Mouse (Mus musculus) thymus, postnatal 4 days (tissue): ENCODE data around the gene Hsp90ab1.

Experiments
- DNase-seq: peaks from one replicate; pipeline ENCODE4 v3.0.0; 2021

Gene Hsp90ab1

DNA sequence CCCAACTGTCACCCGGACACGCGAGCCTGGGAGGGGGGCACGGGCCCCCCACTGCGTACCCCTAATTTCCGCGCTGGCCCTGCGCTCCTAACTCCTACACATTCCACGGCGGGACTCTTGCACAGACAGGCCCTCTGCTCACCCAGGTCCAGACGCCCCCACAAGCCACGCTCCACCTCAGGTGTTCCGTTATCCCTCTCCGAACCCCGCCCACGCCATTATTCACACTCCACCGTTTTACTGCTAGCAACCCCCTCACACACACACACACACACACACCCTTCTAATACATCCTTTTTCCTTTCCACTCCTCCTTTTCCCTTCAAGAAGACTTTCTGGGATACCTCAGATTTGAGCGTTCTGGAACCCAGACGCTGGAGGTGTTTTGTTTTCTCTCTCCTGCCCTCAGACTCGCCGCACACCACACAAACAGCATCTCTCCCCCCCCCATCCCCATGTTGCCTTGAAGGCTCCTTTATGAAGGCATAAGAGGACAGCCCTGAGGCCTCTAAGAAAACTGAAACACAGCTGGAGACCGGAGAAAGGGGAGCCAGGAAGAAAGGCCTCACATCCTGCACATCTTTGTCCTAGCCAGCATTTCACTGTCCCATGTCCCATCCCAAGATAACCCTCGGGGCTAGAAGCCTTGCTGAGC is 22.8 kb upstream of the Hsp90ab1 start:
- no peak for DNase-seq

DNA sequence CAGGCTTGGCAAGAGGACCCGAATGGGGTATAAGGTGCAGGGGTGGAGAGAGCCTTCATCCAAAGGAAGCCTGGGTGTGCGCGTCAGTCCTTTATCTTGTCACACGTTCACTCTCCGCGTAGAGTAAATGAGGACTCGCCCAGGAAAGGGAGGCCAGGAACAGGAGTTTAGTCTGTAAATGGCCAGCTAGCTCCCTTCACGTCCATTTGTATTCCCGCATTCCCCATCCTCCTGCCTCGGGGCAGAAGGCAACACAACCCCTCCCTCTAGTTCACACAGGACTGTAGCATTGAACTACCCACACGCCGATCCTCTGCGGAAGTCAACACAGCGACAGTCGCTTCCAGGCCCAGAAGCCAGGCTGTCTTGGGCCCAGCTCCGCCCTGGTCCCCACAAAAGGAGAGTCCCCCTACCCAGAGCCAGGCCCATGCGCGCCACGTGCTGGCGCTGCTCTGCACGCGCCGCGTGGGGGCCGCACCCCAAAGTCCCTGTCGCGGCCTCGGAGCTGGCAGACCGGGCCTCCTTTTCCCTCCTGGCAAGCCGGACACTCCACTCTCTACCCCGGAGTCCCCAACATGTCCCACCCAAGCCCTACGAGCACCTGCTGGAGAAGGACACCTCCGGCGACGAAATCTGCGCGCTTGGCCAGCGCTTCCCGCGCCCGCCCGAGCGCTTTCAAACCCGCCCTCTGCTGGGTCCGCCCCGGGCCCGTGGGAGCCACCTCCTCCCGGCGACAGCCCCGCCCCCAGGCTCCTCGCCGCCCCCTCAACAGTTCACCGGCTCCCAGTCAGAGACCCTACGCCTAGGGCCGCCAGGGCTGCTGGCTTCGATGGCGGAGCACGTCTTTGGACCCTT is 22.0 kb upstream of the Hsp90ab1 start:
- DNase-seq, result peak; percentile 93

DNA sequence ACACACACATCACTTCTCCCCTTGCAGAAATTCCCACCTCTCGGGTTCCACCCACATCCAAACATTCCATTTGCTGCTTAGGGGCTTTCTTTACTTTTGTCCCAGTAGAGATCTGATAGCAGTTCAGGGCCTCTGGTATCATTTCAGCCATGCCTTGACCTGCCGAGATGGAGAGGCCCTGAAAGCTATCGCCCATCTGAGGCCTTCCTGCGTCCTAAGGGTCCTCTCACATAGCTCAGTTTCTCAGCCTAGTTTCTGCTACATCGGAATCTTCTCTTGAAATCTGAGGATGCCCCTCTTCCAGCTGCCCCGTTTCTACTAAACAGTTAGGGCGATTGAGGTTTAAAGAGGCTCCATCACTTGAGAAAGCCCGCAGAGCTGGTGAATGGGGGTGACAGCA is 21.1 kb upstream of the Hsp90ab1 start:
- DNase-seq, result peak; percentile 10

DNA sequence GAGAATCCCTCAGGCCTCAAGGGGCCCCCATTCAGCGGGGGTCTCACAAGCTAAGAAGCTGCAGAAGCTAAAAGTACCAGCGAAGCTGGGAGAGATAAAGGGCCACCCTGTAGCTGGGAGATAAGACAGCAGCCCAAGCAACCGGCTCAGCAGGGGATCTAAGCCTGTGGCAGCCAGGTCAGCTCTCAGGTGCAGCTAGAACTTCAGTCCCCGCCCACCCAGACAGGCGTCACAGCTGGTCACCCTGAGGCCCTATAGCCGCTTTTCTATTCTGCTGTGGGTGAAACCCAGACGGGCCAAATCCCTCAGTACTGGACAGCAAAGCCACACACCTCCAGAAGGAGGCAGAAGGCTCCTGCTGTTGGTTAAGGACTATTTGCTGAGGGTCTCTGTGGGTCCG is 20.4 kb upstream of the Hsp90ab1 start:
- DNase-seq, result peak; percentile 41

DNA sequence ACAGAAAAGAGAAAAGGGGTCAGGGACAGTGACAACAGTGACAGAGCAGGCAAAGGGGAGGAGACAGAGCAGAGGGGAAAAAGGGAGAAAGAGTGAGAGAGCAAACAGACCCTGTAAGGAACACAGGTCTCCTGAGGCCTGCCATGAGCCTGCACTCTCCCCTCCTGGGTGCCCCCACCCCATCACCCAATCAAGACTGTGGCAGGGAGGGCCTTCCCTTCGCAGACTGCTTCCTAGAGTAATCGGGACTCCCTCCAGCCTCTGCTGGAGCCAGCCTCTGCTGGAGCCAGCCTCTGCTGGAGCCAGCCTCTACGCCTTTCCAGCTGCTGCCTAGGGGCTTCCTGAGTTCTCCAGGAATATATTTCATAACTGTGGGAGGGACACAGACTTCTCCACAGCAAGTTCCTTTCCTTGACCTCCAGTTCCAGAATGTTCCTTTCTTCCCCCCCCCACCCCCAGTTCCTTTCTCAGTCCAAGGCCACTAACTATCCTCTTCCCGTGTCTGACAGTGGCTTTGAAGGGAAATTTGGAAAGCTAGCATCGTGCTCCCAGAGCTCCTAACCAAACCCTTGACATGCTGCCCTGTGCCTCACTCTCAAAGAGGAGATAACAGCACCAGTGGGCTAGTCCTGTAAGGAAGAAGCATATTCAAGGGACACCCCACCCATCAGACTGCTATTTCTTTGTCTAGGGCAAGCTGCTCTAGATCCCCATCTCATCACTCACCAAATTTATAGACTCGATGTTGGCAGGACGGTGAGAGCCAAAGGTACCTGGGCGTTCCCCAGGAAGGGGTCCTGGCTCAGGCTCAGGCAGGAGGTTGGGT is 19.7 kb upstream of the Hsp90ab1 start:
- DNase-seq, result peak; percentile 40

DNA sequence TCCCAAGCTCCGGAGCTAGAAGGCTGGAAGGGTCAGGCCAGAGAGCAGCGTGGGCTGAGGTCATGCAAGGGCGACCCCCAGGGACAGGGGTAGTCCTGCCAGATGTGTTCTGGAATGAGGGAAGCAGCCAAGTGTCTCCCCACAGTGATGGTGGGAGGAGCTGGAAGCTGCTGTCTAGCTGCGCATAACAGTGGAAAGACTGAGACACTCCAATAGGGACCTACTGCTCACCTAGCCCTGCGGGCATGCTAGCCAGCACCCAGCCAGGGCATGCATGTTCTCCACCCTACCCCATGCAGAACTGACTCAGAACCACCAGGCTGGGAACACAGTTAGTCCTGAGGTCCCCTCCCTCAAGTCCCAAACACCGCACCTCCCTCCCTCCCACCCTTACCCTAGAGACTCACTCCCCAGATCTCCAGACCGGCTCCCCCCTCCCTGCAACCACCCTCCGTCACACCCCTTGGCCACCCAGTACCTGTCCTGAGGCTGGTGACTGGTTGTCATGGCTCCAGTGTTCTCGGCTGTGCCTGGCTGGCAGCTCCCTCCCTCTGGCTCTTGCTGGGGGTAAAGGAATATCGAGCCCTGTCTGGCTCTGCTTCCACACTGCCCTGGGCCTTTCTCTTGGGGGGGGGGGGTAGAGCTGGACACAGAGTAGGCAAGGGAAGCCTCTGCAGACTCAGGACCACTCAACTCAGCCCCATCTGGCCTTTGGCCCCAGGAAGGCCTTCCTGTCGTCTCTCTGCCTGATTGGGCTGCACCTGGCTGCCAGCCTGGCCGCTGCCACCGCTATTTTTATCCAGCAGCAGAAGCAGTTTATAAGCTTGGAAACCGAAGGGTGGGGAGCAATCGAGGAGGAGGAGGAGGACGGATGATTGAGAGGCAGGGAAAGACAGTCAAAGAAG is 18.9 kb upstream of the Hsp90ab1 start:
- peak; percentile 38 for DNase-seq

DNA sequence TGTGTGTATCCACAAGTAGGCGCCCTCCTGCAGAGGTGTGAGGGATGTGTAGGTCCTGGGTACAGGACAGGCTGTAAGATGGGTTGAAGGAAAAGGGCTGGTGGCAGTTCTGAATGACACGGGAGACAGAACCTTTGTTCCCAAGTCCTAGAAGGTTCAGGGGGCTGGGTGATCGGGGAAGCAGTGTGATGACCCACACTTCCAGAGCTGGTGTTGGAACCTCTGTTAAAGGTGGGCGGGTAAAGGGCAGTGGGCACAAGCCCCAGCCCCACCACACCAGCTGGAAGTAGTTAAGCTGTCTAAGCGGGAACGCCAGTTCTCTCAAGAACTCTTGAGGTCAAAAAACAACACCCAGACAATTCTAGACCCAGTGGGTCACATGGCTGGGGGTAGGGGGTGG is 17.3 kb upstream of the Hsp90ab1 start:
- DNase-seq, result peak; percentile 7

DNA sequence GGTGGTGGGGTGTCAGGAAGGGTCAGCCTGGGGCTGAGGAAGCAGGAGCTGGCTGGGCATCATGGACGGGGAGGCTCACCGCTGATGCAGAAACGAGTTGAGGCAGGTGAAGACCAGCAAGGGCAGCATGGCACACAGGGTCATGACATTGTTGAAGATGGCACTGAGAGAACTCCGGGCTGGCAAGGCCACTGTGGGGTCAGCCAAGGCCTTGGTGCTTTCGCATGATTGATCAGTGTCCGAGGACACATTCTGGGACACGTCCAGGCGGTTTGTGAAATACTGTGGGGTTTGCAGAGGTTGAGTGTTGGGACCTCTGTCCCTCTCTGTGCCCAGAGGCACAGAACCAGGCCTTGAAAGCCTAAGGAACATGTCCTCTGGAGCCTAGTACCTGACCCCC is 16.8 kb upstream of the Hsp90ab1 start:
- peak; percentile 5 for DNase-seq

DNA sequence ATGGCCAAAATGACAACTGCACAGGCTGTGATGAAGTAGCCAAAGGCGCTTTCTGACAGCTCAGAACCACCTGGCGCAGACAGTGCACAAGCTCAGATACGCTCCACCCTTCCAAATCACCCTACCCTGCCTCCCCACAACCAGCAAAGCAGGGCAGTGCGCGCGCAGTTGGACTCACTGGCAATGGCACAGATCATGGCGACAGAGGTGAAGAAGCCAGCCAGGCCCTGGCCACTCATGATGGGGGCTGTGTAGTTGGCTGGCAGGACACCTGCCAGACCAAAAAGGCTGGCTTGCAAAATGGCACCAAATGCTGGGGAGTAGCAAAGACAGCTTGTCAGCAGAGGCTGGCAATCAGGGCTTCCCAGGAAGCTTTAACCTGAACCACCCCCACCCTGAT is 16.2 kb upstream of the Hsp90ab1 start:
- no peak for DNase-seq

DNA sequence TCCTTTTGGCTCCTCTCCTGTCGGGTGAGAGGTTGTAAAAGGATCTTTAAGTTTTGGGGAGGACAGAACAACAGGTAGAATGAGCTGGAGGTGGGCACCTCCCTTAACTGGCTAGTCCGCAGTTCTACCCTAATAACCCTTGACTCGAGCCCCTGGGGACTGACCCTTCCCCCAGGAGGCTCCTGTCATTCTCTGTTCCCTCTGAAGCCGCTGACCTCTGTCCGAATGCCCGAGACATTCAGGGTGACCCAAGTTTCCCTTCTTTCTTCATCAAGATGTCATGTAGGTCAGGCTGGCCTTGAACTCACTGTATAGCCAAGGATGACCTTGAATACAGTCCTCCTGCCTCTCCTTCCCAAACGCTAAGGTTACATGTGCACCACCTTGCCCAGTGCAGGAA is 15.3 kb upstream of the Hsp90ab1 start:
- peak; percentile 2 for DNase-seq

DNA sequence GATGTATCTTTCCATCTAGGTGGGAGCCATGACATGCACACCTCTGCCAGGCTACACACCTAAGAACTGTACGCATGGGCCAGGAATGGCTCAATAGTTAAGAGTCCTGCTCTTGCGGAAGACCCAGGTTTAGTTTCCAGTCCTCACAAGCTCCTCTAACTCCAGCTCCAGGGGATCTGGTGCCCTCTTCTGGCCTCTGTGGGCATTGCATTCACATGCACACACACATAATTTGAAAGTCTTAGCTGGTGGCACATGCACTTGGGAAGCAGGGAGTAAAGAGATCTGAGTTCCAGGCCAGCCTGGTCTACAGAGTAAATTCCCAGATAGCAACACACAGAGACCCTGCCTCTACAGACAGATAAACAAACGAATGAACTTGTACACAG is 13.4 kb upstream of the Hsp90ab1 start:
- peak; percentile 64 for DNase-seq

DNA sequence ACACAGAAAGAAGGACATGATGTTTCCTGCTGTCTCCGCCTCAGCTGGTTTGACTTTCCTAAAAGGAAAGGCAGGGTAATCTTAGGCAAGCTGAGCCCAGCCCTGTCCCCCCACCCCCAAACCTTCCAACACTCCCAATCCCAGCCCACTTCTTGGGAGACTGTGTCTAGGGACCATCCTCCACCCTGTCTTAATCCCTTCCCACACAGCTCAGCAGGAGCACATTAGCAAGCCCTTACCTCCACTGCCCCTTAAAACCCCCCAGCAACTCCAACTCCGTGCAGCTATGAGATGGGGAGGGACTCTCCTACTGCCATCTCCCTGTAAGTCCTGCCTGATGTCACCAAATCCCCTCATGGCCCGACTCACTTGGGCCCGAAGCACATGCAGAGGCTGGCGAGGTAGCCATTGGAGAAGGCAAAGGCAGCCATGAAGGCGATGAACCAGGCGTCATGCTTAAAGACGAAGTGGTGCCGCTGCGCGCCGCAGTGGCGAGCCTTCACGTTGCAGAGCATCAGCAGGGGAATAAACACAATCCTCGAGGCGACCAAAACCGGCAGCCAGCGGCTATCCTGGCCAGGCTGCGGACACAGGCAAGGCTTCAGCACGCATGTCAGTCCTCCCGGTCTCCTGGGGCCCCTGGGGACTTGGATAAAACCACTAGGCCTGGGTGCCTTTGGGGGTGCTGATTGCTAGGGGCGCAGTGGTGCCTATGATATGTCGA is 12.8 kb upstream of the Hsp90ab1 start:
- DNase-seq, result peak; percentile 13

DNA sequence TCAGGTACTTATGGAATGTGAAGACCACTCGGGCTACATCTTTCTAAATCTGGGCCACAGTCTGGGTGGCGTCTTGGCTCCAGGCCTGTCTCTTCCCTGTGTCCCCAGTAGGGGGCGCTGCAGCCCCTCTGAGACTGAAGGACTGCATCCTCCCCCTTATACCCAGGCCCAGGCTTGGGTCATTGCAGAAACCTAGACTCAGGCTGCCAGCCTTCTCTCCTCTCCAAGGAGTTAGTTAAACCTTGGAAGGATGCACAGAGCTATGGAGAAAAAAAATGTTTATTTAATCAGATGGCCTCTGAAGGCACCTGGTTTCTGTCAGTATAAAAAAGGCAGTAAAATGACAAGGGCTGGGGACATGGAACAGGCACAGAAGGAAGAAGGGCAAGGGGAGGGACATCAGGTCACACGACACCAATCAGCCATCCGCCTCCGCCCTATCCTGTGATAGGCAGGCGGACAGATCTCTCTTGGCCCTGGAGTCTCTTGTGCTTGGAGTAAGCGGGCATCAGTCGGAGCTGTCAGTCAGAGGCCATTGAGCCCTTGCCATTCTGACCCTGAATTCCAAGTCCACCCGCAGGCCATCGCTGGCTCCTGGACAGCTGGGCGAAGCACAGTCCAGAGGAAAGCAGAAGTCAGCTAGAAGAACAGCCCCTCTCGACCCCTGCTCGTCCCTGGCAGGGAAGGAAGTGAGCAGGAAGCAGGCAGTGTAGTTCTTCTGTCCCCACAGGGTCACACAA is 12.0 kb upstream of the Hsp90ab1 start:
- DNase-seq, result peak; percentile 89

DNA sequence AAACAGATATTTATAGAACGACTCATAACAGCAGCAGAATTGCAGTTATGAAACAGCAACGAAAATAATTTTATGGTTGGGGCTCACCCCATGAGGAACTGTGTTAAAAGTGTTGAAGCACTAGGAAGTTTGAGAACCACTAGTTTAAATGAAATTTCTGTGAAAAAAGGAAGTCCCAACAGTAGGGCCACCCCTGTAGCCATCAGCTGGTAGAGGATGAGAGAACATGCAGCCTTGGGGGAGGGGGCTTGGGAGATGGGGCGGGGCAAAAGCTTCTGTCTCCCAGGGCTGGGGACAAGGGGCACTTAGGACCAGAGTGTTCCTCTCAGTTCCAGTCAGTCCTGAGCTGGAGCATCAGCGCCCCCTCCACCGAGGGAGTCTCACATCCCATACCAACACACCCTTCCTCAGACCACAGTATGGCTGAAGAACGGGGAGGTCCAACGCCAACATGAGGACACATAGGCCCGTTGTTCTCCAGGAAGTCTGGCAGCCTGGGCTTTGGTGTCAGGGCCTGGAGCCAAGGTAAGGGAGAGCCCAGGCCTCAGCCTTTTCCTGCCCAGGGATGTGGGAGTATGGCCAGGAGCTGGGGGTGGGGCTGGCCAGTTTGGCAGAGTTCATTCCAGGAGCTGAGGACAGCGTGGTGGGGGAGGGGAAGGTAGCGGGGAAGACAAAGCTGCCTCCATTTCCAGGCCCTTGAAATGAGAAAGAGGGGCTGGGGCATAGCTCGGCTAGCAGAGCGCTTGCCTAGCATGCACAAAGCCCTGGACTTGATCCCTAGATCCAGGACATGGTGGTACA is 11.2 kb upstream of the Hsp90ab1 start:
- DNase-seq, result peak; percentile 45

DNA sequence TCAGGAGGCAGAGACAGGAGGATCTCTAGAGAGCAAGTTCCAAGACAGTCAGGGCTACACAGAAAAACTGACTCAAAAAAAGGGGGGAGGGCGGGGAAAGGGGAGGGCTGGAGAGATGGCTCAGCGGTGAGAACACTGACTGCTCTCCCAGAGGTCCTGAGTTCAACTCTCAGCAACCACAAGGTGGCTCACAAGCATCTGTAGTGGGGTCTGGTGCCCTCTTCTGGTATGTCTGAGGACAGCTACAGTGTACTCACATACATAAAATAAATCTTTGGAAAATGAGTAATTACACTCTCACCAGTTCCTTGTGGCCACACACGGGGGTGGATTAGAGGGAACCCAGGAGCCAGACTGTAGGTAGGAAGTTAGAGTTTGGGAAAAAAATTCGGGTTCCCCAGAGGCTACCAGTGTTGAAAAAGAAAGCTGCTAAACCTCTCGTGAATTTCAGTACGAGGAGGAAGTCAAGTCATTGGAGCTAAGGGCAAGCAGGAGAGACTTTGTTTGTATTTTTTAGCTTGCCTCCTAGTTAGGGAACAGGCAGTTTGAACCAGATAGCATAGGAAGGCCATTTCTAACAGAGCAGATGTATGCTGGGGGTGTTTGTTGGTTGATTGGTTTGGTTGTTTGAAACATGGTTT is 9.8 kb upstream of the Hsp90ab1 start:
- peak; percentile 58 for DNase-seq

DNA sequence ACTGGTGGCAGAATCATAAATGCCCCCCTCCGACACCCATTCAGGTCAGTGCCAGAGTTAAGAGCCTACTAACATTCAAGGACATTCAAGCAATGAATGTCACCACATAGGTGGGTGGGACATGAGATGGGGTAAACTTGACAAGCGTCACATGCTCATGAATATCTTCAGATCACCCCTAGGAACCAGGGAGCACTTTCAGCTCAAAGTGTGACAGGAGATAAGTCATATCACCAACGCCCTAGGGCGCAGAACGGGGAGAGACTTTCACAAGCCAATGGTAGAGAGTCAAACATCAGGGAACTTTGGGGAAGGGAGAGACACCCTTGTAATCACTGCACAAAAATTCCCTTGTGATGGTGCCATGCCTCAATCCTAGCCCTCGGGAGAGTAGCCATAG is 9.1 kb upstream of the Hsp90ab1 start:
- DNase-seq, result no peak

DNA sequence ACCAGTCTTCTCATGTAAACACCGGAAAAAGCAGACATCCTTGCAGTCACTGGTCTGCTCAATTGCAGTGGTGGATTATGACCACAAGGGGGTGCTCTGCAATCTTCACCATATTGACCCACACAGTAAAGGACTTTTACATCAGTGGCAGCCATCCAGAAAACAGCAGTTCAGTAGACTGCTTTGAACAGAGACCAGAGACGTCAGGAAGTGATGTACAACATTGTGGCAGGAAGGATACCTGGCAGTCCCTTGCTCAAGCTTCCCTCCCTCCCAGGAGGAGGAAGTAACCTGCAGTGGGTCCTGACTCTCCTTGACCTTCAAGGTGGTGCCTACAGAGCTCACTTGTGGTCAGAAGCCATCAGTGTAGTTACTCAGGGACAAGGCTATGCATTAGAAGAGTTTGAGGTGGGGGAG is 8.5 kb upstream of the Hsp90ab1 start:
- DNase-seq, result peak; percentile 79

DNA sequence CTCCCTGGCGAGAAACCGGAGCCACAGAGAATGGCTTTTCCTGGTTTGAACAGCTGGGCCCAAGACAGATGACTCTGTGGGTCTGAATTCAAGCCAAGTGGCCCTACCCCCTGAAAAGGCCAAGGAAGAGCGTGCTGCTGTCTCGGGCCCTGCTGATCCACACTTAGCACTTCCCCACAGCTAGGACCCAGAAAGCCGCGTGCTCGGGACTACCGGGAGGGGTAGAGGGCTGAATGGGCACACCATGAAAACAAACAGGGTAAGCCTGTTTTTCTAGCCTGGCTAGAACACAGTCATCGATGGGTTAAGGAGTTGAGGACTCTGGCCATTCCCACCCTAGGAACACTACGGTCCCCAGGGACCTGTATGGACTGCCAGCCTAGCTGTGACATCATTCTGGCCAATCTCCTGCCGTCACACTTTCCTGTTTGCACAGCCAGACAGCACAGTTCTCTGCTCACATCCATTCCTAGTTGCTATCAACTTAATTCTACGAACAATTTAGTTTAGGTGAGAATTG is 7.9 kb upstream of the Hsp90ab1 start:
- DNase-seq, result no peak

DNA sequence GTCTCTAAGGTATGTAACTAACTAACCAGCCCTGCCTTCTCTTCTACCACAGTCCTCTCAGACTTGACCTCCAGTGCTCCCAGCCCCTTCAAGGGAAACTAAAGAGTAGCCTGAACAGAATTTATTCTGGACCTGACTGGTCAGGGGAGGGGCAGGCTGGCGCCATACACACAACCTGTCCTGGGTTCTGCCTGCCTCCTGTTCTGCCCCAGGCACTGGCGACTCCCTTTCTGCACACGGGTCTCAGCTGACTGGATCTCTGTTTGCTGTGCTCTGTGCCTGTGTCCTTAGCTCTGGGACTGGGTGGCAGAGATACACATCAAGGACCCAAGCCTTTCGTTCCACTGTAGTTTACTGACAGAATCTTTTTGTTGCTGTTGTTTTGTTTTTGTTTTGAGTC is 6.5 kb upstream of the Hsp90ab1 start:
- DNase-seq, result no peak
